Mouse (Mus musculus): ENCODE measurements at regions not wholly inside any gene's neighbourhood (a gene's known extent, or its start where the extent isn't known, plus 50 kb on each side); places are given as distances from the start of the nearest gene placed in this dataset.

DNA sequence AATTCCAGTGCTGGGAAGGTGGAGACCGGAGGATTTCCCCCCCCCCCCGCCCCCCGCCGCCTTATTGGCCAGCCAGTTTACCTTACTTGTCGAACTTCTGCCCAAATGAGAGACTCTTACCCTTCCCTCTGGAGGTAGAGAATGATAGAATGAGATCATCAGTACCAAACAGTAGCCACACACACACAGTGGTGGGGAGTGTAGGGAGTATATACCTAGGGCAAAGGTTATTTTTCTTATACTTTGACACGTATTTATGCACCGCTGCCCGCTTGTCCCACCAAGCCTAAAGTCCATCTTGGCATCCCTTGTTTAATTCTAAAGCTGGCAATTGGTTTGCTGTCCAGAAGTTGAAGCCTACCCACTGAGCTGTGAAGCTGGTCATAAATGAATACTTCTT lies 213.6 kb upstream of the Jag1 start:
- no peak for ATAC-seq (replicated peaks; ENCODE audit: low read depth, poor library complexity, severe bottlenecking)

GRCm38 (mm10) chr2:137323445-137323844 lies 207.0 kb upstream of the Jag1 start:
- no peak for ATAC-seq (replicated peaks; ENCODE audit: low read depth, poor library complexity, severe bottlenecking)

DNA sequence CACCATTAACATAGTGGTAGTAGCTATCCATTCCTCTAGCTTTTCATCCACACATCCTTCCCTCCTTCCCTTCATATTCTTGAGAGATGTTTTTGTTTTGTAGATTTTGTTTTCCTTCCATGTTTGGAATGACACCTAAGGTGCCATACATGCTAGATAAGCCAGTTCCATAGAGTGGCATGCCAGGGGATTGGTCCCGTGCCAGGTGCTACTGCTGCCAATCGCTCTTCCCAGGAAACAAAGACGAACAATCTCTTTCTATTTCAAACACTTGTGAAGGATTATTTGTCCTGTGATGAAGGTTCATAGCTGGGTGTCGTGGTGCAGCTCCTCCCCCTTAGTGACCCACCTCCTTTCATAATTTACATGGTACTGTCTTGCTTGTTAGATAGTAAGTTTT lies 194.1 kb upstream of the Jag1 start:
- ATAC-seq (replicated peaks; ENCODE audit: low read depth, poor library complexity, severe bottlenecking), result no peak

DNA sequence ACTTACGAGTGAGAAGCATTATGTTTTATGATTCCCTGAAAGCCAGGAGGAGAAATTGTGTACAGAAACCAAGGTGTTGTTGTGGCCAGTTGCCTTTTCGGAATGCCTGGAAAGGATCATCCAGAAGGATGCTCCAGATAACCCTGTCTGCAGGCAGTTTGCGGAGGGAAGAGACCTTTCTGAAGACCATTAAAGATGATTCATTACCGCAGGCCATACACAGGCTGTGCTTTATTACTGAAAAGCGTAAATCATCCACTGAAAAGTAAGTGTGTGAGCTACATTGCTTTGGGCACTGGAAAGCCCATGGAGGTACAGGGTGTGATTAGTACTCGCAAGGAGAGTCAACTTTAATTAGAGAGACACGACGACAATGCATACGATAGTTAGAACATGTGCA lies 191.7 kb upstream of the Jag1 start:
- no peak for ATAC-seq (replicated peaks; ENCODE audit: low read depth, poor library complexity, severe bottlenecking)

DNA sequence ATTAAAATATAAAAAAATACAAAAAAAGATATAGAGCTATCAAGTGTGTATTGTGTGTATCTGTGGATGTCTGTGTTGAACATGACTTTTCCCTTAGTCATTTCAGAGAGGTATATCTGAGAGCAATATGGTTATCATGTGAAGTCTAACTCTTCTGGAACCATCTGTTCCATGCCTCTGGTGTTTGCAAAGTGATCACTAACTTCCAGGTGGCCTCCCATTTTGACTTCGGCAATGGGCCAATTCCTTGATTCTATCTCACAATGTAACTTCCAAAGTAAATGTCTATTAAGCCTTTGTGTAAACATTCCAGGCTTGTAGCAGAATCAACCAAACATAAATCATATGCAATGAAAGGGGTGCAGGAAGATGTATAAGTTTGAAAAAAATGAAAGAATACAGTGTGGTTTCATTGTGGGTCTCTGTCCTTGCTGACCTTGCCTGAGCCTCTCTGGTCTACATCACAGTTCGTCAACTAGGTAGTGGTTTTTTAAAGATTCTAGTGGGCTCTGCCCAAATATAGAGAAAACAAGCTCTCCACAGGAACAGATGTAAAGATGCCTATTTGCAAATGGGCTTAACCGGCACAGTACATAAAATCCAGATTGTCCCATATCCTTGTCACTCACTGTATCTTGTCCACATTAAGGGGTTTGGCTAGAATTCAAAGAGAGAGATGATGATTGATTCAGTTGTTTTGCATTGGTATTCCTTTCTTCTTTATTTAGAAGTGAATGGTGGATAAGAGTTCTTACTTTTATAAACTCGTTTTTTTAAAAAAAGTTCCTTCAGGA lies 185.2 kb upstream of the Jag1 start:
- no peak for ATAC-seq (replicated peaks; ENCODE audit: low read depth, poor library complexity, severe bottlenecking)

DNA sequence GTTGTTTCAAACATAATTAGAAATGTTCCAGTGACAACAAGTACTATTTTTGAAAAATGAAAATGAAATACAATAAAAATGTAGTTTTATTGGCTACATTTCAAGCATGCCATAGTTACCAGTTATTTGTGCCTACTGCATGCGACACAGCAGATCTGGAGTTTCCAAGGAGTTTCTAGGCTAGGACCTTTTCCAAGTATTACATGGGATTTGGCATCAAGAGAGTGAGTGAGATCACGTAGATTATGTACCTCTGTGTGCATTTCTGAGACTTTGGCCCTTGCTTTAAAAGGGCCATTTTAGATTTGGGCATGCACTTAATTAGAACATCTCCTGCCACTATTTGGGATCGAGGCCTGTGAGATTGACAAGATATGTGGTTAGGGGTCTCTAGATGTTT lies 172.8 kb upstream of the Jag1 start:
- ATAC-seq (replicated peaks; ENCODE audit: low read depth, poor library complexity, severe bottlenecking), result no peak

DNA sequence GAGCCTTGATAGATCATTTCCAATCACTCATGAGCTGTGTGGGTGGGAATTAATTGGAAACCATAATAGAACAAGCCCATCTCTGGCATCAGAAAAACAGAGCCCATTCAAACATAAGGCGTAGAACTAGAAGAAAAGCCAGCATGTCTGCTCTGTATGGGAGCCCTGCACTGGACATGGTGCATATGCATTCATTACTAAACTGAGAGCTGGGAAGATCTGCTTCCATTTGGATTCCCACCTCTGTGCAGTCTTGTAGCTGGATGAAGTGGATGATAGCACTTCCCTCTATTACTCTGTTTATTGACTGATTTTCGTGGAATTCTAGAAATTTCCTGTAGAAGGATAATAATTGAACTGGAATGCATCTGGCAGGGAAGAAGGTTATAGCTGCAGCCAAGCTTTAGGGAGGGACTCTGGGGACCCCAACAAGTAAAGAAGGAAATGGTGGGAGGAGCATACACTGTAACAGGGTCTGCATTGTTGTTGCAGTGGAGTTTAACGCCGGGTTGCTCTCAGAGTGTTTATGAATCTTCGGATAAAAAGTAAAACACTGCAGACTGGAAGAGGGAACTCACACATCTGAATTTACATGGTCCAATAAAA lies 155.2 kb upstream of the Jag1 start:
- no peak for ATAC-seq (replicated peaks; ENCODE audit: low read depth, poor library complexity, severe bottlenecking)

DNA sequence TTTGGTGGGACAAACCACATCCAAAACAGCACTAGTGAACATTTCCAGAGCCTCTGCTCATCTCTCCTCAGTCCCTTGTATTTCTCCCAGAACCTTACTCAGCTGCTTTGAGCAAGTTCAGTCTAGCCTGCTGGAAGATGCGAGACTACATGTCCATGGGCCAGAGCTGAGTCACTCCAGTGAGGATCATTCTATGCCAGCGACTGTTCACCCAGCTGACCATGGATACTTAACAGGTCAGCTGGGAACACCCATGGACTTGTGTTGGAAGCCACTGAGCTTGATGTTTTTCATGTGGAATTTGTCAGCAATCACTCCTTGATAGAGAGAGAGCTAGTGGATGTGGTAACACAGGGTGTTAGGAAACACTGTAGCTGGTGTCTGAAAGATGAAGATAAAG lies 146.5 kb upstream of the Jag1 start:
- no peak for ATAC-seq (replicated peaks; ENCODE audit: low read depth, poor library complexity, severe bottlenecking)

GRCm38 (mm10) chr2:137257847-137258515 lies 141.5 kb upstream of the Jag1 start:
- ATAC-seq (replicated peaks; ENCODE audit: low read depth, poor library complexity, severe bottlenecking), result no peak

DNA sequence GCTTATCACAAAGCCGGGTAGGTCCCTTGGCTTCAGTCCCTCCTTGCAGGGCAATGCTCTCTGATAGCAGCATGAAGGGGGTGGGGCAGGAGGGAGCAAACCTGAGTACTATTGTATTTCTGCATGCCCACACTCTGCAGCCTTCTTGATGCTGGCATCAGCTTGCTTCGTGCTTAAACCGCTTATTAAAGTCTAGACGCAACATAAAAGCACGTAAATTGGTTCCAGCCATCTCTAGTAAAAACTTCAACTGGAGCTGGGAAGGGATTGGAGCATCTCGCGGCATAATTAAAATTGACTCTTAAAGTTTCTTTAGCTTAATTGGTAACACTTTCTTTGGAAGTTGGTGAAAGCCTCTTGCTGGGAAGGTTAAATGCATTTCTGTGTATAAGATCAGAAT lies 131.5 kb upstream of the Jag1 start:
- no peak for ATAC-seq (replicated peaks; ENCODE audit: low read depth, poor library complexity, severe bottlenecking)

GRCm38 (mm10) chr2:137244370-137244769 lies 127.9 kb upstream of the Jag1 start:
- ATAC-seq (replicated peaks; ENCODE audit: low read depth, poor library complexity, severe bottlenecking), result no peak

DNA sequence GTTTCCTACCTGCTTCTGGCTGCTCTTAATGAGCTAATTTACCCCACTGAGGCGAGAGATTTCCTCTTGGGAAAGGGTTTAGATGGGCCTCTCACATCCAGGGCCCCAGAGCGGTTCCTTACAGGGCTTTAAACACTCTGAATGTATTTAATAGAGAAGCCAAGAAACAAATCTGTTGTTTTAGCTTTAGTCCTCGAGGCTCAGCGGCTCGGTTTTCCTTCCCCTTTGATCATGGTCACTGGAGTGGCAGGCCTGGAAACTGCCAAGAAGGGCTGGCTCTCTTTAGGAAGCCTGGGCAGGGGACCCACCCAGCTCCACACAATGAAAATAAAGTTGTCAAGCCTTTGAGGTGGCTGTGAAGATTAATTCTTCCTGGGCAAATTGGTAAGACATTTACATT lies 127.5 kb upstream of the Jag1 start:
- ATAC-seq (replicated peaks; ENCODE audit: low read depth, poor library complexity, severe bottlenecking), result no peak

DNA sequence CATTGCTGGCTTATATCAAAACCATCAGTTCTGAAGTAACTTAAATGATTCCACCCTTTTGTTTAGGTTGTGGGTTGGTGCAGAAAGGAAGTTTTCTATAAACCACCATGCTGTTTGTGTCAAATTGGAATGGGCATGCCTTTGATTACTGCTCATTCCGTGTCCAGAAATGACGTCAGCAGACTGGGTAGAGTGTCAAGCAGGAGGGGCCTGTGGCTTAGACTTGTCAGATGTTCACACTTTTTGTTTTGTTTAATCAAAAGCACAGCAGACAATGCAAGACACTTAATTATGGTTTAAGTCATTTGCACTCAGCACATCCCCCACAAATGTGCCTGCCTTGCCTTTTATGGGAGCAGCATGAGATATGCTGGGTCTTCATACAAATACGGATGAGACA lies 120.5 kb upstream of the Jag1 start:
- no peak for ATAC-seq (replicated peaks; ENCODE audit: low read depth, poor library complexity, severe bottlenecking)

GRCm38 (mm10) chr2:137233936-137234335 lies 117.5 kb upstream of the Jag1 start:
- no peak for ATAC-seq (replicated peaks; ENCODE audit: low read depth, poor library complexity, severe bottlenecking)

- ATAC-seq (replicated peaks; ENCODE audit: low read depth, poor library complexity, severe bottlenecking), result no peak
Observed at GRCm38 (mm10) chr2:137231161-137231560, 114.7 kb upstream of the Jag1 start.

DNA sequence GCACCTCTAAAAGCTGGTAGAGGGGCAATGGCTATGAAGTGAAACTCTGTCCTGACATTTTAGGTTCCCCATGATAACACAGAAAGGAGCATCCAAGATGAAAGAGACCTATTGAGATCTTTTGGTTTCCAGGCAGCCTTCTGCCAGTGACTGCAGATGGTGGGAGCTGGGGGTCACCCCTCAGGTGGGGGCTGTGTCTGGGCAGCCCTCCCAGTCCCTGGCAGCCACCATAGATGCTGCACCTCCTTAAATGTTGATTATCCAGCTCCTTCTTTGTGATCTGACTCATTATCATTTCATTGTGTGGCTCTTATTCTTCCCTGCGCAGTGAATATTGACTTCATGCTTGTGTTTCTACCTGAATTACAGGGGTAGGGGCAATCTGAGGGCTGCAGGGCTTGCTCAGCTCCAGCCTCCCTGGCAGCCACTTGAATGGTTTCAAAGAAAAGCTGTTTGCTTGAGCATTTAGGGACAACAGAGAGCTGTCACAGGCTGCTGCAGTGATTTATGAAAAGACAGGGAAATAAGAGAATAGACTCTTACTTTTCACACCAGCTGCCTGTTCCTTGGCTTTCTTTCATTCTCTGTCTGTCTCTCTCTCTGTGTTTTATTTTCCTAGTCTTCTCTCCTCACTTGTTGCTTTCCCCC lies 113.1 kb upstream of the Jag1 start:
- no peak for ATAC-seq (replicated peaks; ENCODE audit: low read depth, poor library complexity, severe bottlenecking)

DNA sequence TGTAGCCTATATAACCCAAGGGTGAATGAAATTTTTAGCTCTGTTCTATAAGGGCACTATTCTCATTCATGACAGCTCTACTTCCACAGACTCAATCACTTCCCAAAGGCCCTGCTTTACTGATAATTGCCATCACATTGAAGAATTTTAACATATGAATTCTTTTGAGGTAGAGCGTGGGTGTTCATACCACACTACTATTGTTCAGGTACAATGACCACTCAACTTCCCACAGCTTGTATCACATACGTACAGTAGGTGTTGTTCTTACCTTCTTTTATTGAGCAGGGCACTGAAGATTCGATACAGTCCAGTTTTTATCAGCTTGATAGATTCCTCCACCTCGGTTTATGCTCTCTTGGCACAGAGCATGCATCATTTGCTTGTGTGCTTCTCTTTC lies 111.1 kb upstream of the Jag1 start:
- ATAC-seq (replicated peaks; ENCODE audit: low read depth, poor library complexity, severe bottlenecking), result no peak

GRCm38 (mm10) chr2:137224702-137225552 lies 108.5 kb upstream of the Jag1 start:
- no peak for ATAC-seq (replicated peaks; ENCODE audit: low read depth, poor library complexity, severe bottlenecking)

- ATAC-seq (replicated peaks; ENCODE audit: low read depth, poor library complexity, severe bottlenecking), result no peak
Observed at GRCm38 (mm10) chr2:137215697-137216096, 99.3 kb upstream of the Jag1 start.

DNA sequence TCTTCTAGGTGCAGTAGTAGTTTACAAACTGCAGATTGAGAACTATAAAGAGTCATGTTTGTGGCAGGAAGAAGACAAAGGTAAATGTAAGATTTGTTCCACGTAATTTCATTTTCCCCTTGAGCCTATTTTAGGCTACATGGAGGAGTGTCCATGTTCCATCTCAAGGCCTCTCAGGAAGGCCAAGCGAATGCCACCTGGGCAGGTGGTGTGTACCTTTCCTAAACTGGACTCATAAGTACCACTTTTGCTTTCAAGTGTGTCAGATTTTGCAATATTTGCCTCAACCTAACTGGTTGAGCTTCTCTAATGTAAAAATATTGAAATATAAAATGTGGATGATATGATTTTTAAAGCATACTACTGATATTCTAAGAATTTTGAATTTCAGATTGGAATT lies 91.4 kb upstream of the Jag1 start:
- no peak for ATAC-seq (replicated peaks; ENCODE audit: low read depth, poor library complexity, severe bottlenecking)
